Mouse (Mus musculus) cerebellum, adult 11-12 months (tissue): ENCODE results near the gene Gm29609.

ENCODE experiments used
- DNase-seq: peaks from one replicate; pipeline ENCODE4 v3.0.0; 2022

Gene Gm29609

GRCm38 (mm10) chr5:31197072-31197471, 17.4 kb upstream of the Gm29609 start:
- DNase-seq: no peak

DNA sequence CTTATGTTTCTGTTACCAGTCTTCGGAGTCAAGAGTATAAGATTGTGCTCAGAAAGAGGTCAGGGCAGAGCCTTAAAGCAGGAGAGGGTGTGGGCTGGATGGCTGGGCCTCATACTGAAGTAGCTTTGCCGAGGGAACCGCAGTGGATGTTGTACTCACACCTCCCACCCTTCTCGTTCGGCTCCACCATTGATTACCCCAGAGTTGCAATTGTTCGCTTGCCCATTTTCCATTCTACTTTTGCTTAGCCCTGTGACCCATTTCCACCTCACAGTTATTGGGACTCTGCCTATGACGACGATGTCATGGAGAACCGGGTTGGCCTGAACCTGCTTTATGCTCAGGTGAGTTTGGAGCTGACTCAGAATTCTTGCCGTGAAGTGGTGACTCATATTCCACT, 16.5 kb upstream of the Gm29609 start:
- DNase-seq: no peak

GRCm38 (mm10) chr5:31195671-31196070, 16.0 kb upstream of the Gm29609 start:
- DNase-seq: no peak

- peak; percentile 41 for DNase-seq
These were observed 15.1 kb upstream of the Gm29609 start for GRCm38 (mm10) chr5:31194486-31195485.

- no peak for DNase-seq
These were observed 14.0 kb upstream of the Gm29609 start for GRCm38 (mm10) chr5:31193631-31194281.

DNA sequence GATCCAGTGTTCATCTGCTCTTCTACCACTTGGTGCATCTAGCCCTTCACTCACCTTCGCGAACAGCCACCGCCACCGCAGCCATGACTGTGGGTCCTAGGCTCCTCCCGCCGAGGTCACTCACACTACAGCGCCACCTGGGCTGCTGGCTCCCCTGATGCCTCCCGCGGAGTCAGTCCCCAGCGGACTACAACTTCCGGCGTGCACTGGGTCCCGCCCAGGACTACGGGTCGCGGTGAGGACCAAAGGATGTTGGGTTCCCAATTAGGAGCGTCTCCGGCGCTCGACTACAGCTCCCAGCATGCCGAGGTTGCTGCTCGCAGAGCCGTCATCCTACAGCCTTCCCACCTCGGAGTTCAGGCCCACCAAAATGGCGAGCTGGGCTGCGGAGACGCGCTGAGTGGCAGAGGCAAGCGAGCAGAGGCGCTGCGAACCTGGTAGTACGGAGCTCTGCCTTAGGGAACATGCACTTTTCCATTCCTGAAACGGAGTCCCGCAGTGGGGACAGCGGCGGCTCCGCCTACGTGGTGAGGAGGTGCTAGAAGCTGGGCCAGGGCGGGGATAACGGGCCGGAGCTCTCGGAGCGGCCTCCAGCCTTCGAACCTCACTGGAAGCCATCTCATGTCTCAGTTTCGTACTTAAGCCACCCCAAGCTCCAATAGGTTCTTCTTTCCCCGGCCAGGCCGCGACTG, 13.4 kb upstream of the Gm29609 start, which contains the start of the genes Snx17 and Eif2b4:
Snx17 (plus strand) TSS at position 289 of the 692 bp plus-strand sequence.
Eif2b4 (minus strand) TSS at position 492 of the 692 bp plus-strand sequence.
- peak; percentile 99 for DNase-seq

DNA sequence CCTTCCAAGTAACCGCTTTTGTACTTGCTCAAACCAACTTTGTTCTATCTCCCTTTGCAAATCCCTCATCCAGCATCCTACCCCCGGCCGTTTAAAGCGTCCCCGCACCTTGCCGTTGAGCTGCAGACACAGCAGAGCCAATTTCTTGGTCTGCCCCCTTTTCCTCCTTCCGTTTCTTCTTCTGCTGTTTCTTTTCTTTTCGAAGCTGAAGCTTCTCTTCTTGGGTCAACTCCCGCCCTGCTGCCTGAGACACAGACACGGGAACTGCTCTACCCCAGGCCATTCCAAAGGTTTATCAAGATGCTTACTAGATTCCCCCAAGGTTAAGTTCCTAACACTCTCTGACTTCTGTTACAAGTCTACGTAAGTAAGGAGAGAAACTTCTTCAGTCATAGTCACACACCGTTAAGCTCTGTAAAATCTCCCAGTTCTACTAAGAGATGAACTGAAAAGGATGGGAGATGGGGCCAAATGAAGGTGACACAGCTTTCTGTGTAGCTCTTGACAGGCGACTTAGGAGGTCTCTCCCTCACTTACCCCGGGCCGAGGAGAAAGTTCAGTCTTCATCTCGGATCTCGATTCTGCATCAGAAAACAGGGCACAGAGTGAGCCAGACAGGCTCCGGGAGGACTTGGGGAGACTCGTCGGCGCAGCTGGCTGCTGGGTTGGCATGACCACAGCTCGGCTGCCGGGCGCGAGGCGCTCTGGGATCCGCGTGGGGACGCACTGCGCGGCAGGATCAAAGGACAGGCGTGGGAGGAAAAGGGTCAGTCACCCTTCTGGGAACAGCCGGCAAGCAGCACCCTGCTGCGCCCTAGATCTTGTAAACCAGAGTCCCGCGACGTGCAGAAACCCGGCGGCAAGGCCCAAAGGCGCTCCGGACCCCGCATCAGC, 12.6 kb upstream of the Gm29609 start:
- no peak for DNase-seq

DNA sequence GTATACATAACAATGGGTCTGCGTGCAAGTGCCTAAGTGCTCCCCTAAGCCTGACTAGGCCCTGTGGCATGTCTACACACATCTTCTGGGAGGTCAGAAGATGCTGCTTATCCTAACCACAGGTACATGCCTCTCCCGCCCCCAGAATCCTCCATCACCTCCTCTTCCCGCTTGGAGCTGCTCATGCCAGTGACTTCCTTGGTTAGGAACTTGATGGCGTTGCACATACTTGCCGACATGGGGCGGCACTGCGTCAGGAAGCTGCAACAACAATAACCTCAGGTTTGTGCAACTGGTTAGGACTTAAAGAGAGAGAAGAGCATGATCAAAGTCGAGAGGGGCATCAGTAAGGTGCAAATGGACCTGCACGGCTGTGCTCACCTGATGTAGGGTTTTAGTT, 10.5 kb upstream of the Gm29609 start:
- DNase-seq: peak; percentile 36

- no peak for DNase-seq
These were observed 8.6 kb upstream of the Gm29609 start for GRCm38 (mm10) chr5:31188223-31188840.

GRCm38 (mm10) chr5:31183678-31184077, 4.0 kb upstream of the Gm29609 start:
- DNase-seq: no peak

DNA sequence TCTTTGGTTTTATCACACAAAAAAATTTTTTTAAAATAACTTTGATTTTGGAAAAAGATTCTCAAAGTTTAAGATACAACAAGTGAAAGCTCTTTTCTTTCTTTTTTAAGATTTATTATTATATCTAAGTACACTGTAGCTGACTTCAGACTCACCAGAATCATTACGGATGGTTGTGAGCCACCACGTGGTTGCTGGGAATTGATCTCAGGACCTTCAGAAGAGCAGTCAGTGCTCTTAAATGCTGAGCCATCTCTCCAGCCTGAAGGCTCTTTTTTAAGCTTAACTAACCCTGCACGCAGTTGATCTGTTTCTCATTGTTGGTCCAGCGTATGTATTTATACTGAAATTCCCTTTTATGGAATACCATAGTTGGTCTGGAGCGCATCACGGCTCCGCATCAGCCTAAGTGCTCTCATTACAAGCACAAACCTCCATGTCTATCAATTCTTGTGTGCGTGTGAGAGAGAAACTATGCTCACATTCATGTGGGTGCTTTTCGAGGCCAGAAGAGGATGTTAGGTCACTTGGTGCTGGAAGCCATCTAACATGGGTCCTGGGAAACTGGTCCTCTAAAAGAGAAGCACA, 1.6 kb upstream of the Gm29609 start:
- no peak for DNase-seq

GRCm38 (mm10) chr5:31179301-31179765, 378 bp downstream of the Gm29609 start:
- no peak for DNase-seq

GRCm38 (mm10) chr5:31168630-31169029, 11.1 kb downstream of the Gm29609 start:
- no peak for DNase-seq

DNA sequence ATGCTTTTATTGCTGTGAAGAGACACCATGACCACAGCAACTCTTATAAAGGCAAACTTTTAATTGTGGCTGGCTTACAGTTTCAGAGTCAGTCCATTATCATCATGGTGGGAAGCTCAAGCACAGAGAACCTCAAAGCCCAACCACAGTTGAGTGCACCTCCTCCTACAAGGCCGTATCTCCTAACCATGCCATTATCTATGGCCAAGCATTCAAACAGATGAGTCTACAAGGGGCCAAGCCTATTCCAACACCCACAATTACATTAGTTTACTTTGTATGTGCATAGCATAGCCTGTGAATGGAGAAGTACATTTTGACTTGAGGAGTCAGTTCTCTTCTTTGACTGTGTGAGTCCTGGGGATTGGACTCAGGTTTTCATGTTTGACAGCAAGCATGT, 14.8 kb downstream of the Gm29609 start:
- no peak for DNase-seq

- no peak for DNase-seq
These were observed 17.2 kb downstream of the Gm29609 start for GRCm38 (mm10) chr5:31162462-31162861.

- DNase-seq: peak; percentile 89
These were observed 25.6 kb downstream of the Gm29609 start, which contains the start of gene Mpv17 for GRCm38 (mm10) chr5:31154152-31154553. Mpv17 (minus strand) TSS chr5:31154251.

- DNase-seq: no peak
These were observed 26.1 kb downstream of the Gm29609 start for GRCm38 (mm10) chr5:31153516-31154151.

- peak; percentile 65 for DNase-seq
These were observed 28.0 kb downstream of the Gm29609 start for GRCm38 (mm10) chr5:31151746-31152145.

- no peak for DNase-seq
These were observed 29.9 kb downstream of the Gm29609 start for GRCm38 (mm10) chr5:31149781-31150180.

GRCm38 (mm10) chr5:31138968-31139425, 40.7 kb downstream of the Gm29609 start:
- no peak for DNase-seq
